Mouse (Mus musculus) cerebellum, adult 11 months (tissue): Measurements from ENCODE around the gene Gfod1.

Experiments
- DNase-seq: peaks from one replicate; pipeline ENCODE4 v3.0.0; 2022

Gene Gfod1

DNA sequence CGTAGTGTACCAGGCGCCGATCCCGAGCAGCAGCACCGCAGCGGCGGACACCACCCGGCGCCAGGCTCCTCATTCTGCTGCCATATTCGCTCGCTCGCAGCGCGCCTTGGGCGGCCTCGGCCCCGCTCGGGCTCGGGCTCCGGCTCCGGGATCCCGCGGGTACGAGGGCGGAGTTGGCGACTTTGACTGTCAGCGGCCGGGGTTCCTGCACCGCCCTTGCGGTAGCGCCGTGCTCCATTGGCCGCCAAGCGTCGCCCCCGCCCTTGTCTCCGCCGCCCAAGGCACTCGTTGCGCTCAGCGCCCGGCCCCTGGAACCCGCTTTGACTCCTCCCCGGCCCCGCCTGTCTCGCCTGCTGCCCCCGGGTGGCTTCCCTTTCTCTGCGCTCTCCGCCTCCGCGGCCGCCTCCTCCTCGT is at the start of gene Gfod1:
TSS of gene Gfod1 (minus strand) at position 155 of the 414 bp plus-strand sequence.
- peak; percentile 97 for DNase-seq

GRCm38 (mm10) chr13:43353356-43353755 is 49.4 kb upstream of the Gfod1 start:
- DNase-seq = no peak

DNA sequence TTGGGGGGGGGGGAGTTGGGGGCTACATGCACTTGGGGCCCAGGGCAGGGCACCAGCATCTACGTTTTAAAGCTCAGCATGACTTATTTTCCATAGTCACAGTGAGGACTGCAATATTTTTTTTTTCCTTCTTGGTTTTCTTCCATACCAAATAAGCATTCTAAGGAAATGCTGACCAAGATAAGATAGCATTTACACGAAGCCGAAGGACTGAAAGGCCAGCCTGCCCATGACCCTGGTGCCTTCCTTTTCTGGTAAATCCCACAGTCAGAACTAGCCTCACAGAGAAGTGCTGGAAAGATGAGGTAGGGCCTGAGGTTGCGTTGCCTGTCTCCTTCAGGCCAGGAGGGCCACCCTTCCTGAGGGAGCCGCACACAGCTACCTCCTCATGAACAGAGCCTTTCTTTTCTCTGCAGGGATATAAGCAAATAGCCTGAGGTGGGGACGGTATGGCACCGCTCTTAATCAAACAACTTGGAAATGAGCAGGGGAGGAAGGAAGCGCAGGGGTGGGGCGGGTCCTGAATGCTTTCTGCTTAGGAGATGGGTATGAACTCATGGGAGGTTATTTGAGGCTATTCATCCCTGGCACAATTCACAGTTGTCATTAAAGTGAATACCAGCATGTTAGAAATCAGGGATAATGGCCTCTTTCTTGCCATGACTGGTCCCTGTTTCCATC is 46.7 kb upstream of the Gfod1 start:
- DNase-seq = no peak

DNA sequence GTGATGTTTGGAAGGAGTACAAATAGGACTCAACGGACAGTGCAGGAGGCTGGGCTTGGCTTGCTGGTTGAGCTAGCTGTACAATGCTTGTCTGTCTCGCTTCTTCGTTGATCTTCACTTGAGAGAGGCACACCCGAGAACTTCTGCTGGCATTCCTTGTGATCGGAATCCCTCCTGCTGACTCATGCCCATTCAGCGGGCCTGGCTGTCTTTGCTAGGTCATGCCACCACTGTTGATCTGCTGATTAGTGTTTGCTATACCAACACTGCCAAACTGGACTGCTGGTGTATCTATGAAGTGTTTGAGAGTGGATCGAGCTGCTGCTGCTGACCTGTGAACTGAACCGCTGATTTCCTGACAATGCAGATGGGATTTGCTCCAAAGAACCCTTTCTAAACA is 45.4 kb upstream of the Gfod1 start:
- DNase-seq = no peak

- DNase-seq = no peak
Observed at GRCm38 (mm10) chr13:43346825-43347224, 42.9 kb upstream of the Gfod1 start.

DNA sequence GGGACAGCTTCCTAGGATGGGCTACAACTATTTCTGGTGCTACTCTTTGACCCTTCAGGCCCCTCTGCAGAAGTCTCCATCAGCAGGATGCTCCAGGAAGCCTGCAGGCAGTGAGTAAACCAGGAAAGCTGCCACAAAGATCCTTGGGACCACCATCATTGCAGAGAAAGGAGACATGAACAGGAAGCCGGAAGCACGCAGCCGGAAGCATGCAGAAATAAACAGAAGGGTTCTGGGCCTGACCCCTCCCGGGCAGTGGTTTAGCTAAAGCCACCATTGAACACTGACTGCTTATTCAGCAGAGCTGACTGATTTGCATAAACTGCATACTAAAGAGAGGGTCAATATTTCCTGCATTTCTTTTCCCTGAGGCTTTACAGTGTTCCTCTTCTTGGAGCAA is 34.7 kb upstream of the Gfod1 start:
- no peak for DNase-seq

GRCm38 (mm10) chr13:43338001-43338400 is 34.0 kb upstream of the Gfod1 start:
- DNase-seq = no peak

- no peak for DNase-seq
Observed at GRCm38 (mm10) chr13:43336425-43337221, 32.7 kb upstream of the Gfod1 start.

GRCm38 (mm10) chr13:43332591-43332990 is 28.6 kb upstream of the Gfod1 start:
- DNase-seq = no peak

GRCm38 (mm10) chr13:43331721-43332444 is 27.9 kb upstream of the Gfod1 start:
- DNase-seq = no peak

GRCm38 (mm10) chr13:43325427-43325826 is 21.5 kb upstream of the Gfod1 start:
- DNase-seq = no peak

DNA sequence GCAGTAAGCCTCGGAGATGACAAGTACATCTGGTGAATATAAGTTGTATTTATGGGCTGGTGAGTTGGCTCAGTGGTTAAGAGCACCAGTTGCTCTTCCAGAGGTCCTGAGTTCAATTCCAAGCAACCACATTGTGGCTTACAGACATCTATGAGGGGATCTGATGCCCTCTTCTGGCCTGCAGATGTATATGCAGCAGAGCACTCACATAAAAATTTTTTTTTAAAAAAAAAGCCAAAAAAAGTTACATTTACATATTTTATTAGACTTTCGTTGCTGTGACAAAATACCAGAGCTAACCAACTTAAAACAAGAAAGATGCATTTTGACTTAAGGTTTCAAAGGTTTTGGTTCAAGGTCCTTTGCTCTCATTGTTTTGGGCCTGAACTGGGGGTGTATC is 17.5 kb upstream of the Gfod1 start:
- DNase-seq = no peak

DNA sequence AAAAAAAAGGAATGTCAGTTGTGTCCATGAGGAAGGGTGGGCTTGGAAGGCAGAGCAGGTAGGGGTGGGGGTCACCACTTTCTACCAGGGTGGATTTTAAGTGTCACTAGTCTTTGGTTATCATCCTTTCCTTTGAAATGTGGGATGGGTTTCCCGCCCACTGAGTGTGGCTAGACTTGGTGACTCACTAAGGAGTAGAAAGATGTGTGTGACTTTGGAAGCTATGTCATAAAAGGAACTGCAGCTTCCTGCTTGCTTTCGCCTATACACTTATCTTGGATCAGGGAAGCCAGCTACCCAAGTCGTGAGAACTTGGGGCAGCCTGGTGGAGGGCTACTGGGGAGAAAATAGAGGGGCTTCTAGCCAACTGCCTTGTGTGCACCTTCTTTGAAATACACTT is 15.4 kb upstream of the Gfod1 start:
- DNase-seq = no peak

DNA sequence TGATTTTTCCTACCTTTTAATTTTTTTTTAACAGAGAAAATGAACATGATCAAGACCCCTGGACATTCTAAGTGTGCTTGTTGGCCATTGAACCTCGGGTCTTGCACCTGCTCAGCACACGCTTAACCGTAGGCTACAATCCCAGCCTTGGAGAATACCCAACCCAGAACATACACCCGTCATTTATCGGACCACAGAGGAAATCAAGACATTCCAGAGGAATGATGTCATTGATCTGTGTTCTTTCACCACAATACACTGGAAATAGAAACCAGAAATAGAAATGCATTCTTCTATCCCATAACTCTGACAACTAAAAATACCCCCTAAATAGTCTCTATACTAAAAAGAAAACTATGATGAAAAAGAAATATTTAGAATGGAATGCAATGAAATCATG is 13.4 kb upstream of the Gfod1 start:
- DNase-seq = no peak

DNA sequence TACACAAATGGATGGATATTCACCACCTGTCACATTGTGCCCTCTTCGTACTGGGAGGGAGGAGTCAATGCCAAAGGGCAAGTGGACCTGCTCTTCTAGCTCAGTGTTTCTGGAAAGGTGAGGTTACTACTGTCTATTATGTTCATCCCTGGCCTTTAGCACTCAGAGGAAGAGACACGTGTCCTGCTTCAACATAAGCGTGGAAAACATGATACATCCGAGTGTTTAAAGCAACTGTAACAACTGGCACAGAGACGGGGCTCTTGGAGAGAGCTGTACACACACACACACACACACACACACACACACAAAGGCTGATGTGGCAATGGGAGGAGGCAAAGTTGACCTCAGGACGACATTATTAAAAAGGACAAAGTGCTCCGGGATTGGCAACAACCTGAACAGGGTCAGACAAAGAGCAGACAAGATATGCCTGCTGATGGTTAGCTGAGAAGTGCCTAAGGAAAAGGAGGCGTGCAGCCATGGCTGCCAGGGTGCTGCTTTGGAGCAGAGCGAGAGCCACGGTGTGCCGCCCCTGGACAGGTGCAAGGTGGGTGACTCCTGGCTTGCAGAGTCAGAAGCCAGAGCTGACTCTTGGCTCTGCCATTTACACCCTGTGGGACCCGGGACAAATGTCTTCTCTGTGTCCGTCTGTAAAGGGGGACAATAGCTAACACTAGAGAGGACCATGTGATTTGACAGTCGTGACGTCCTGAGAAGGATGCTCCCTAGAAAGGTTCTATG is 1.4 kb upstream of the Gfod1 start:
- DNase-seq = peak; percentile 30

DNA sequence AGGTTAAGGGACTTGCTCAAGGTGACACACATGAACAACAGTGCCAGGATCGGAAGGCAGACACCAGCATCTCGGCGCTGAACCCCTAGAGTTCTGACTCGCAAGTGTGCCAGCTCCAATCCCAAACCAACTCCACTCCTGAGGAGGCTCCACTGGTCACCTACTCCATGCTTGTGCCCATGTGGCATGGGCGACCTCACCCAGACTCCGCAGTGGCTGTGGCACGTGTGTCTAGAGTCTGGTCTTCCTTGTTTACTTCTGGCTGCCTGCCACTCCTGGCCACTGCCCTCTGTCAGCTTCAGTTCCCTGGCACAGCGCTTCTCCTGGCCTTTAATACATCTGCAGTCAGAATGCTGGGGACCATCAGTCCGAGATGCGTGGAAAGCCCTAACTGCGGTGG is 728 bp upstream of the Gfod1 start:
- peak; percentile 75 for DNase-seq

DNA sequence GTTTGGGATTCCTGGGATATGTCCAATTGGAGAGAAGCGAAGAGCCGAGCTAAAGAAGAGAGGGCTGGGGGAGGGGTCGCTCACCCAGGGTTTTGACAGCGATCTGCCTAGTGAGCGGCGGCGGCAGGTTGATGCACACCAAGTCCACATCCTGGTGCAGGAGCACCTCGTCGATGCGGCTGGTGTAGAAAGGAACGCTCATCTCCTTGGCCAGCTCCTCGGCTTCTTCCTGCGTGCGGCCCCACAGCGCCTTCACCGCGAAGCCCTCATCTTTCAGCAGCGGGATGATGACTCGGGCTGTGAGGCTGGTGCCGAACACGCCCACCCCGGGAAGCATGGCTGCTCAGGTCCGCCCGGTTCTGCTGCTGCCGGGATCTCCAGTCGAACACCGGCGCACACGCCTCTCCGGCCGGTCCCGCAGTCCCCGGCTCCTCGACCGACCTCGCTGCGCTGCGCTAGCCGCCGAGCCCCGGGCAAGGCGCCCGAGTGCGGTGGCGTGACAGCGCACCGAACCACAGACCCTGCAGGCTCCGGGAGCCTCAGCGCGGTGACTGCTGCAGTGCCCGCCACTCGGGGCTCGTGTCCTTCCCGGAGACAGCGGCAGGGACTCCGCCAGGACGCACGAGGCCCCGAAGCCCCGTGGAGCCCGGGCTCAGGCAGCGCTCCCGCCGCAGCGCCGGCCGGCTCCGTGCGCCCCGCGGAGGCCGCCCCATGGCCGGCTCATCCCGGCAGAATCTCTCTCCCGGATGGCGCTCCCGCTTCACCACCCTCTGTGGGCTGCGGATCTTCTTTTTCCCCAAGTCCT is 609 bp downstream of the Gfod1 start:
- peak; percentile 54 for DNase-seq

- peak; percentile 34 for DNase-seq
Observed at GRCm38 (mm10) chr13:43302651-43303160, 1.3 kb downstream of the Gfod1 start.

- DNase-seq = no peak
Observed at GRCm38 (mm10) chr13:43302239-43302638, 1.7 kb downstream of the Gfod1 start.

DNA sequence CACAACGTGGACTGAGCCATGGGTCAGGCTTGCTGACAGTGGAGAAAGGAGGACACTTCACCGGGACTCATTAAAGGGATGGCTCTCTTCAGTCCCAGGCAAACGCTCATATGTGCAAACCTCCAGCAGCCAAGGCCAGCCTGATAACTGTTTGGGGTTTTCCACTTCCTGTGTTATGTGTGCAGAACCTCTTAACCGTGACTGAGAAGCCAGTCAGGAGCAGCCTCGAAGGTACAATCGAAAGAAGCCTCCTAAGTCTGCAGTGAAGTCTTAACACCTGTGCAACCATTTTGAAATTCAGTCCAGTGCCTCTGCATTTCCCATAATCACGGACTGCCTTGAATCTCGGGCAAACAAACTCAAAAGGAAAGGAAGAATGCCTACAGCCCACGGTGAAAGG is 3.1 kb downstream of the Gfod1 start:
- DNase-seq = no peak

- no peak for DNase-seq
Observed at GRCm38 (mm10) chr13:43300366-43300765, 3.6 kb downstream of the Gfod1 start.

- no peak for DNase-seq
Observed at GRCm38 (mm10) chr13:43299171-43299570, 4.8 kb downstream of the Gfod1 start.
